Mouse (Mus musculus) CH12.LX (cell line): ENCODE results near the gene Cipc. TPM values are rescaled to one million over a fixed set of nuclear protein-coding genes. Genes with fewer than 3 reads are reported as not detected.

Source experiments
- DNase-seq: peaks from one replicate; pipeline ENCODE4 v3.0.0-alpha.2; 2013; ENCODE audit errors: extremely low read depth
- H3K27ac ChIP-seq: 2 replicates; pipeline ENCODE4 v1.5.1; 2012; ENCODE audit warnings: low read depth, mild to moderate bottlenecking, control low read depth, moderate library complexity; ENCODE audit not compliant: insufficient read depth
- H3K27me3 ChIP-seq: replicated peaks from 2 replicates; pipeline ENCODE3; 2012; ENCODE audit warnings: inconsistent platforms
- H3K36me3 ChIP-seq, 2 experiments: replicated peaks in 1 of 2; 2 replicates each; pipeline versions ENCODE3 to v1.6.1; 2012; ENCODE audit warnings: inconsistent platforms in 1 of 2, low read length in 1 of 2, mild to moderate bottlenecking in 1 of 2, mixed read lengths in 1 of 2, moderate library complexity in 1 of 2; ENCODE audit not compliant: control insufficient read depth in 1 of 2, insufficient read depth in 1 of 2
- H3K4me1 ChIP-seq, 2 experiments: 2 replicates each; pipeline ENCODE4 v1.6.1; 2012; ENCODE audit warnings: inconsistent platforms in 1 of 2, moderate library complexity in 1 of 2; ENCODE audit not compliant: insufficient read depth in 2 of 2, control insufficient read depth in 1 of 2
- H3K4me2 ChIP-seq: 2 replicates; pipeline ENCODE4 v1.6.1; 2012; ENCODE audit warnings: low read depth, mild to moderate bottlenecking, control low read depth; ENCODE audit not compliant: poor library complexity, insufficient read depth, severe bottlenecking
- H3K4me3 ChIP-seq, 3 experiments: fragments of 150-350 bp in 1 of 3; sonication (generic) in 1 of 3; replicated peaks in 1 of 3; 2 replicates each; pipeline versions ENCODE3 to v1.5.1; 2011 to 2012; ENCODE audit warnings: low read depth in 2 of 3, low read length in 2 of 3, mild to moderate bottlenecking in 2 of 3, moderate library complexity in 2 of 3, control low read depth in 1 of 3, improper control_type of control experiment in 1 of 3, inconsistent platforms in 1 of 3, mixed read lengths in 1 of 3; ENCODE audit not compliant: poor library complexity in 1 of 3
- H3K79me2 ChIP-seq: replicated peaks from 2 replicates; pipeline ENCODE4 v1.6.1; 2012; ENCODE audit warnings: mild to moderate bottlenecking, moderate library complexity; ENCODE audit not compliant: control insufficient read depth, poor library complexity, insufficient read depth, severe bottlenecking; ENCODE audit errors: extremely low read depth
- H3K9ac ChIP-seq: 2 replicates; pipeline ENCODE4 v1.6.1; 2012; ENCODE audit warnings: low read depth, mild to moderate bottlenecking, control low read depth, moderate library complexity; ENCODE audit not compliant: insufficient read depth
- H3K9me3 ChIP-seq: replicated peaks from 2 replicates; pipeline ENCODE3; 2012; ENCODE audit warnings: low read length, inconsistent platforms, mixed read lengths
- BHLHE40 ChIP-seq: IDR thresholded peaks from 2 replicates; pipeline ENCODE4 v1.6.1; 2011; ENCODE audit warnings: mild to moderate bottlenecking, low read depth, low read length, improper control_type of control experiment
- CTCF ChIP-seq, 2 experiments: IDR thresholded peaks in 1 of 2; conservative IDR thresholded peaks in 1 of 2; 2 replicates each; pipeline ENCODE4 v1.5.1; 2011 to 2012; ENCODE audit warnings: low read depth in 2 of 2, low read length in 2 of 2, improper control_type of control experiment in 1 of 2, inconsistent platforms in 1 of 2, mild to moderate bottlenecking in 1 of 2, moderate library complexity in 1 of 2
- EP300 ChIP-seq: IDR thresholded peaks from 2 replicates; pipeline ENCODE4 v1.6.1; 2011; ENCODE audit warnings: low read length, improper control_type of control experiment
- ETS1 ChIP-seq: conservative IDR thresholded peaks from 2 replicates; pipeline ENCODE4 v1.6.1; 2012; ENCODE audit warnings: low read depth, mild to moderate bottlenecking, inconsistent platforms, low read length, improper control_type of control experiment, moderate library complexity
- GABPA ChIP-seq: IDR thresholded peaks from 2 replicates; pipeline ENCODE4 v1.6.1; 2012; ENCODE audit warnings: low read depth, low read length, improper control_type of control experiment, inconsistent platforms; ENCODE audit not compliant: insufficient replicate concordance
- JUN ChIP-seq: IDR thresholded peaks from 2 replicates; pipeline ENCODE4 v1.6.1; 2011; ENCODE audit warnings: low read depth, mild to moderate bottlenecking, low read length, improper control_type of control experiment, moderate library complexity; ENCODE audit not compliant: insufficient read depth
- KAT2A ChIP-seq: IDR thresholded peaks from 2 replicates; pipeline ENCODE4 v1.6.1; 2012; ENCODE audit warnings: low read length, improper control_type of control experiment, inconsistent platforms; ENCODE audit not compliant: insufficient replicate concordance
- MAFK ChIP-seq: IDR thresholded peaks from 2 replicates; pipeline ENCODE4 v1.6.1; 2011; ENCODE audit warnings: low read length, improper control_type of control experiment; ENCODE audit not compliant: insufficient replicate concordance
- MAX ChIP-seq: IDR thresholded peaks from 2 replicates; pipeline ENCODE4 v1.6.1; 2011; ENCODE audit warnings: low read length, improper control_type of control experiment
- MAZ ChIP-seq: IDR thresholded peaks from 2 replicates; pipeline ENCODE4 v1.6.1; 2012; ENCODE audit warnings: low read depth, mild to moderate bottlenecking, inconsistent platforms, low read length, improper control_type of control experiment, moderate library complexity
- MEF2A ChIP-seq: IDR thresholded peaks from 2 replicates; pipeline ENCODE4 v1.6.1; 2014; ENCODE audit warnings: low read depth, mild to moderate bottlenecking, inconsistent platforms, low read length, improper control_type of control experiment, borderline replicate concordance
- NELFE ChIP-seq: IDR thresholded peaks from 2 replicates; pipeline ENCODE4 v1.6.1; 2011; ENCODE audit warnings: low read depth, low read length, improper control_type of control experiment
- PAX5 ChIP-seq: IDR thresholded peaks from 2 replicates; pipeline ENCODE4 v1.6.1; 2012; ENCODE audit warnings: low read length, inconsistent platforms, mixed read lengths
- POLR2AphosphoS2 ChIP-seq: IDR thresholded peaks from 2 replicates; pipeline ENCODE4 v1.6.1; 2011; ENCODE audit warnings: low read depth, low read length, improper control_type of control experiment
- RAD21 ChIP-seq: IDR thresholded peaks from 2 replicates; pipeline ENCODE4 v1.6.1; 2011; ENCODE audit warnings: low read depth, mild to moderate bottlenecking, low read length, improper control_type of control experiment, moderate library complexity
- RCOR1 ChIP-seq: conservative IDR thresholded peaks from 2 replicates; pipeline ENCODE4 v1.6.1; 2012; ENCODE audit warnings: low read depth, mild to moderate bottlenecking, inconsistent platforms, low read length, improper control_type of control experiment
- SIN3A ChIP-seq: IDR thresholded peaks from 2 replicates; pipeline ENCODE4 v1.6.1; 2012; ENCODE audit warnings: low read length, improper control_type of control experiment, inconsistent platforms
- SMC3 ChIP-seq: IDR thresholded peaks from 2 replicates; pipeline ENCODE4 v1.6.1; 2011; ENCODE audit warnings: low read depth, low read length, improper control_type of control experiment
- UBTF ChIP-seq: IDR thresholded peaks from 2 replicates; pipeline ENCODE4 v1.6.1; 2012; ENCODE audit warnings: low read depth, mild to moderate bottlenecking, inconsistent platforms, low read length, improper control_type of control experiment, moderate library complexity
- ZMIZ1 ChIP-seq: IDR thresholded peaks from 2 replicates; pipeline ENCODE4 v1.6.1; 2012; ENCODE audit warnings: low read depth, mild to moderate bottlenecking, inconsistent platforms, low read length, improper control_type of control experiment
- dilution Hi-C: fragments of 300-500 bp; cut with MboI; formaldehyde crosslinking; loops from 2 replicates; pipeline ENCODE4 v1.14.3; 2020; ENCODE audit warnings: low sequenced_read_pairs; ENCODE audit not compliant: extremely low pct_unique_long_range_greater_than_20kb, extremely low pct_ligation_motif_present
- in situ Hi-C: fragments of 300-500 bp; cut with MboI; formaldehyde crosslinking; loops from 3 replicates; pipeline ENCODE4 v1.14.3; 2019; ENCODE audit warnings: low sequenced_read_pairs, low pct_ligation_motif_present, low pct_unique_long_range_greater_than_20kb, mixed read lengths
- polyA plus RNA-seq: library from polyadenylated mRNA; unstranded; fragments of >175 nt; gene quantifications from 2 replicates; pipeline ENCODE4 v1.2.1, GENCODE M21; 2012; ENCODE audit warnings: low read depth; ENCODE audit not compliant: insufficient read length
- total RNA-seq, 2 experiments: library from RNA; depleted of rRNA; stranded (reverse); fragments of 300-350 nt in 1 of 2; fragments of >200 nt in 1 of 2; gene quantifications; 2 replicates each; pipeline ENCODE4 v1.2.3; 2012 to 2014

Gene Cipc
- total and polyA plus RNA-seq, 3 experiments = 15.7 to 20.5 (median 18.7) TPM

DNA sequence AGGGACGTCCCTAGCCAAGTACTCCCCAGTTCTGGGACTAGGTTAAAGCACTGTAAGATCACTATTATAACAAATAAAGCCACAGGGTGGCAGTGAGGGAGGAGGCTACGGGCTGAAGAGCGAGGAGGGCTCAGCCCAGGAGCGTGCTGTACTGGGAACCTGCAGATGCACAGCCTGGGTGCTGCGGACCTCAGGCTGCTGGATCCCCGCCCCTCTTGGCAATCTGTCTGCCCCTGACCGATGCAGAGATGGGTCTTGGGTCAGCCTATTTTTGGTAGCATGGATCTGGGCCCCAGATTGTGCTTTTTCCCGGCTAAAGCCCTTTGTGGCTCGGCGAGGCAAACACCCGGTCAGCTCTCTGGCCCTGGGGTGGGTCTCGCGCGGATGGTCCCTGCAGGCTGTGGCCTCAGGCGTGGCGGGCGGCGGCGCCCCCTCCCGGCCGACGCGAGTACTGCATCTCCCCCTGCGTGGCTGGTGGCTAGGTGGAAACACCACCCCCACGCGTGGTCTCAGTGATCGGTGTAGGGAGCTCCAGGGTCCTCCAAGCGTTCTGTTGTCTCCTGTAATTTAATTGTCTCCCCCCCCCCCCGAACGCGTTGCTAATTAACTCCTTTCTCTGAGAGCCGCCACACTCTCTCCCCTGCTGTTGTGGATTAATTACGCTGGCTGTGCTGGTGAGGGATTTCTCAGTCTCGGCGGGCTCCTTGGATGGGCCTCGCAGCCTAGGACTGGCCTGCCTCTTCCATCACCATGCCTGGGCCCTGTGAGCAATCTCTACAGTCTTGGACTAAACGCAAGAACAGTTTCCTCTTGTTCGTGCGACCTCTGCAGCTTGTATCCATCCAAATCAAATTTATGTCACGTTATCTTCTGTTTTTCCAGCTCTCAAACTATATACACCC lies 27.8 kb downstream of the Cipc start:
- H3K27me3 ChIP-seq = peaks cover 18% of the 10 kb centered on the region
- H3K9ac ChIP-seq = no peak overlapping the region
- dilution Hi-C loops = no loop called here
- H3K27ac ChIP-seq = no peak overlapping the region
- H3K4me2 ChIP-seq = peak overlapping the region; percentile 18
- in situ Hi-C loops = loop anchor here (5.0 kb wide), 1 partner anchor 202 kb away; no protein-coding TSS in a partner anchor
- no peak for DNase-seq
- H3K36me3 ChIP-seq = no peaks in the 10 kb centered on the region
- no peak overlapping the region for H3K4me3 ChIP-seq
- H3K79me2 ChIP-seq = no peaks in the 10 kb centered on the region
- no peaks in the 10 kb centered on the region for H3K9me3 ChIP-seq
- TF ChIP-seq SMC3 (peak; percentile 78), SIN3A (no peak), NELFE (0 out of 2 replicates have a peak, but pooled peaks have one; percentile 15), RAD21 (peak; percentile 58), MAX (peak; percentile 35; the same call in 1 of the 2 replicates), CTCF (conservative IDR thresholded peaks at IDR 0.05 in 1 of 2, IDR thresholded peaks at IDR 0.05 in 1 of 2; ENCODE audit: low read depth in 2 of 2, low read length in 2 of 2) (peak in 1 of 2 experiments; percentile 81; a peak in 3 of 4 replicates), KAT2A (no peak)
- TF ChIP-seq, all 38 proteins: peak for 5
- H3K4me1 ChIP-seq = peaks cover 0 to 8% of the 10 kb centered on the region in 2 experiments; a peak in 2 of 4 replicates

DNA sequence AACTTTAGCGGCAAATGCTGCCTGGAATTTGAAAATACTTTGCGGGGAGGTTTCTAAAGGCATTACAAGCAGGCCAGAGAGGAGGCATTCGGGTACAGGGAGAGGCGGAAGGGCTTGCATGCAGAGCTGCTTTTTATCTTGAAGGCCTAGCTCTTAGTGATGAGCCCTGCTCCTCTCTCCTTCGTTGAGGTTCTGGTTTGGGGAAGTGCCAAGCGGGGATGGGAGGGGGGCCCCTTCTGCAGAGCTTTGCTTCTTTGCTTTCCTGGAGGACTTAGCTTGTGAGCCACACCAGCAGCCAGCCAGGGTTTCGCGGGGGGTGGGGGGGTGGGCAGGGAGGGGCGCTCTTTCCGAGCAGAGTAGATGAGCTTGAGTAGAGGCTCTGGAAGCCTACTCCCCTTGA lies 28.9 kb downstream of the Cipc start:
- dilution Hi-C loops = no loop called here
- Histone ChIP-seq H3K4me1 (peaks cover 0 to 8% of the 10 kb centered on the region in 2 experiments; a peak in 2 of 4 replicates), H3K79me2 (no peaks in the 10 kb centered on the region), H3K4me3 (no peak overlapping the region), H3K27ac (no peak overlapping the region), H3K4me2 (no peak overlapping the region), H3K9ac (no peak overlapping the region), H3K36me3 (no peaks in the 10 kb centered on the region), H3K9me3 (no peaks in the 10 kb centered on the region)
- in situ Hi-C loops = no loop called here
- TF ChIP-seq JUN (no peak), MAFK (no peak), CTCF (conservative IDR thresholded peaks at IDR 0.05 in 1 of 2, IDR thresholded peaks at IDR 0.05 in 1 of 2; ENCODE audit: low read depth in 2 of 2, low read length in 2 of 2) (no peak), POLR2AphosphoS2 (no peak), EP300 (no peak), RCOR1 (no peak), MAZ (no peak), MEF2A (no peak), GABPA (no peak), PAX5 (no peak), ZMIZ1 (no peak), ETS1 (no peak), BHLHE40 (no peak), UBTF (no peak)
- TF ChIP-seq, all 38 proteins: peak for 0
- peaks cover 29% of the 10 kb centered on the region for H3K27me3 ChIP-seq
- no peak for DNase-seq
